Mouse (Mus musculus) bone marrow macrophage, adult 2 months (primary cell): ENCODE measurements at regions not wholly inside any gene's neighbourhood (a gene's known extent, or its start where the extent isn't known, plus 50 kb on each side); places are given as distances from the start of the nearest gene placed in this dataset.

Experiments used
- CTCF ChIP-seq: IDR thresholded peaks from 2 replicates; pipeline ENCODE4 v1.5.1; 2012; ENCODE audit warnings: low read depth, mild to moderate bottlenecking, low read length, moderate library complexity
- POLR2A ChIP-seq: IDR thresholded peaks from 2 replicates; pipeline ENCODE4 v1.6.1; 2012; ENCODE audit warnings: mild to moderate bottlenecking, low read depth, low read length, borderline replicate concordance

- TF ChIP-seq CTCF, result no peak
- no peak for TF ChIP-seq POLR2A
Measured at GRCm38 (mm10) chr12:71618956-71619355, 211.9 kb upstream of the Daam1 start.
